Mouse (Mus musculus): ENCODE measurements around the gene Lamtor3. TPM values are rescaled to one million over a fixed set of nuclear protein-coding genes. Genes with fewer than 3 reads are reported as not detected.

Lamtor3 gene
- polyA plus RNA-seq, 1 experiment from 2014 or later = 132 TPM

GRCm38 (mm10) chr3:137919398-137919797 is 1.1 kb downstream of the Lamtor3 start:
- no peaks in the 10 kb centered on the region for H3K27me3 ChIP-seq (ENCODE audit: control insufficient read depth, insufficient read depth, low read length)
- peak overlapping the region; percentile 64; the same call in 1 of the 2 replicates for H3K9ac ChIP-seq (replicated peaks; ENCODE audit: low read depth, low read length)
- no peak for ATAC-seq (ENCODE audit: low read depth)
- H3K4me3 ChIP-seq (ENCODE audit: low read depth, low read length) = peak overlapping the region; percentile 64
- no peak overlapping the region for H3K27ac ChIP-seq (ENCODE audit: low read depth, low read length)
- H3K4me1 ChIP-seq (ENCODE audit: control insufficient read depth, insufficient read depth, low read length) = peaks cover 14% of the 10 kb centered on the region; the same call in 1 of the 2 replicates
- H3K4me2 ChIP-seq (ENCODE audit: low read depth, low read length) = peak overlapping the region; percentile 77
- 92% methylated on average over 7 of the region's 7 CpGs for WGBS
- H3K36me3 ChIP-seq (ENCODE audit: control insufficient read depth, insufficient read depth, low read length) = no peaks in the 10 kb centered on the region
- no peaks in the 10 kb centered on the region for H3K9me3 ChIP-seq (ENCODE audit: control insufficient read depth, low read length)

GRCm38 (mm10) chr3:137920594-137920993 is 2.3 kb downstream of the Lamtor3 start:
- Histone ChIP-seq H3K9ac (replicated peaks; ENCODE audit: low read depth, low read length) (no peak overlapping the region), H3K4me2 (ENCODE audit: low read depth, low read length) (no peak overlapping the region), H3K27me3 (ENCODE audit: control insufficient read depth, insufficient read depth, low read length) (no peaks in the 10 kb centered on the region), H3K27ac (ENCODE audit: low read depth, low read length) (no peak overlapping the region), H3K4me1 (ENCODE audit: control insufficient read depth, insufficient read depth, low read length) (peaks cover 14% of the 10 kb centered on the region; the same call in 1 of the 2 replicates), H3K4me3 (ENCODE audit: low read depth, low read length) (no peak overlapping the region), H3K9me3 (ENCODE audit: control insufficient read depth, low read length) (no peaks in the 10 kb centered on the region), H3K36me3 (ENCODE audit: control insufficient read depth, insufficient read depth, low read length) (no peaks in the 10 kb centered on the region)
- ATAC-seq (ENCODE audit: low read depth) = no peak
- 94% methylated on average over 4 of the region's 4 CpGs for WGBS

GRCm38 (mm10) chr3:137927010-137927409 is 8.7 kb downstream of the Lamtor3 start:
- Histone ChIP-seq H3K4me2 (ENCODE audit: low read depth, low read length) (no peak overlapping the region), H3K36me3 (ENCODE audit: control insufficient read depth, insufficient read depth, low read length) (peaks cover 15% of the 10 kb centered on the region)
- WGBS = 96% methylated on average over 4 of the region's 4 CpGs

GRCm38 (mm10) chr3:137929940-137930339 is 11.6 kb downstream of the Lamtor3 start:
- no peaks in the 10 kb centered on the region for H3K9me3 ChIP-seq (ENCODE audit: control insufficient read depth, low read length)
- H3K36me3 ChIP-seq (ENCODE audit: control insufficient read depth, insufficient read depth, low read length) = peaks cover 15% of the 10 kb centered on the region
- no peaks in the 10 kb centered on the region for H3K27me3 ChIP-seq (ENCODE audit: control insufficient read depth, insufficient read depth, low read length)
- H3K4me1 ChIP-seq (ENCODE audit: control insufficient read depth, insufficient read depth, low read length) = no peaks in the 10 kb centered on the region
- WGBS = 94% methylated on average over 3 of the region's 3 CpGs
- no peak overlapping the region for H3K4me3 ChIP-seq (ENCODE audit: low read depth, low read length)
- H3K27ac ChIP-seq (ENCODE audit: low read depth, low read length) = no peak overlapping the region
- H3K4me2 ChIP-seq (ENCODE audit: low read depth, low read length) = no peak overlapping the region
- ATAC-seq (ENCODE audit: low read depth) = no peak
- no peak overlapping the region for H3K9ac ChIP-seq (replicated peaks; ENCODE audit: low read depth, low read length)

More at GRCm38 (mm10) chr3:137927010-137927409, 8.7 kb downstream of the Lamtor3 start:
- Histone ChIP-seq H3K27me3 (ENCODE audit: control insufficient read depth, insufficient read depth, low read length) (no peaks in the 10 kb centered on the region), H3K27ac (ENCODE audit: low read depth, low read length) (no peak overlapping the region), H3K4me3 (ENCODE audit: low read depth, low read length) (no peak overlapping the region), H3K9me3 (ENCODE audit: control insufficient read depth, low read length) (no peaks in the 10 kb centered on the region), H3K9ac (replicated peaks; ENCODE audit: low read depth, low read length) (no peak overlapping the region), H3K4me1 (ENCODE audit: control insufficient read depth, insufficient read depth, low read length) (no peaks in the 10 kb centered on the region)
- ATAC-seq (ENCODE audit: low read depth) = no peak

GRCm38 (mm10) chr3:137932748-137933147 is 14.4 kb downstream of the Lamtor3 start:
- peaks cover 3% of the 10 kb centered on the region for H3K36me3 ChIP-seq (ENCODE audit: control insufficient read depth, insufficient read depth, low read length)
- H3K27me3 ChIP-seq (ENCODE audit: control insufficient read depth, insufficient read depth, low read length) = no peaks in the 10 kb centered on the region
- H3K9ac ChIP-seq (replicated peaks; ENCODE audit: low read depth, low read length) = no peak overlapping the region
- H3K4me2 ChIP-seq (ENCODE audit: low read depth, low read length) = no peak overlapping the region
- H3K4me3 ChIP-seq (ENCODE audit: low read depth, low read length) = no peak overlapping the region
- H3K9me3 ChIP-seq (ENCODE audit: control insufficient read depth, low read length) = no peaks in the 10 kb centered on the region
- ATAC-seq (ENCODE audit: low read depth) = no peak
- H3K4me1 ChIP-seq (ENCODE audit: control insufficient read depth, insufficient read depth, low read length) = no peaks in the 10 kb centered on the region
- H3K27ac ChIP-seq (ENCODE audit: low read depth, low read length) = no peak overlapping the region
- 79% methylated on average over 7 of the region's 7 CpGs for WGBS

- peaks cover 3% of the 10 kb centered on the region for H3K36me3 ChIP-seq (ENCODE audit: control insufficient read depth, insufficient read depth, low read length)
- H3K4me3 ChIP-seq (ENCODE audit: low read depth, low read length) = no peak overlapping the region
- no peak overlapping the region for H3K27ac ChIP-seq (ENCODE audit: low read depth, low read length)
- H3K9ac ChIP-seq (replicated peaks; ENCODE audit: low read depth, low read length) = no peak overlapping the region
- H3K9me3 ChIP-seq (ENCODE audit: control insufficient read depth, low read length) = no peaks in the 10 kb centered on the region
- H3K4me1 ChIP-seq (ENCODE audit: control insufficient read depth, insufficient read depth, low read length) = no peaks in the 10 kb centered on the region
- ATAC-seq (ENCODE audit: low read depth) = no peak
- no peak overlapping the region for H3K4me2 ChIP-seq (ENCODE audit: low read depth, low read length)
- WGBS = 90% methylated on average over 3 of the region's 3 CpGs
- H3K27me3 ChIP-seq (ENCODE audit: control insufficient read depth, insufficient read depth, low read length) = no peaks in the 10 kb centered on the region
Measured at GRCm38 (mm10) chr3:137933986-137934385, 15.7 kb downstream of the Lamtor3 start.

GRCm38 (mm10) chr3:137935570-137936525 is 17.5 kb downstream of the Lamtor3 start:
- H3K9me3 ChIP-seq (ENCODE audit: control insufficient read depth, low read length) = no peaks in the 10 kb centered on the region
- WGBS = 17% methylated on average over 5 of the region's 5 CpGs
- H3K4me2 ChIP-seq (ENCODE audit: low read depth, low read length) = no peak overlapping the region
- H3K9ac ChIP-seq (replicated peaks; ENCODE audit: low read depth, low read length) = no peak overlapping the region
- no peak overlapping the region for H3K4me3 ChIP-seq (ENCODE audit: low read depth, low read length)
- H3K4me1 ChIP-seq (ENCODE audit: control insufficient read depth, insufficient read depth, low read length) = no peaks in the 10 kb centered on the region
- no peaks in the 10 kb centered on the region; the same call in 1 of the 2 replicates for H3K36me3 ChIP-seq (ENCODE audit: control insufficient read depth, insufficient read depth, low read length)
- no peaks in the 10 kb centered on the region for H3K27me3 ChIP-seq (ENCODE audit: control insufficient read depth, insufficient read depth, low read length)
- H3K27ac ChIP-seq (ENCODE audit: low read depth, low read length) = no peak overlapping the region
- no peak for ATAC-seq (ENCODE audit: low read depth)

GRCm38 (mm10) chr3:137936541-137936940 is 18.2 kb downstream of the Lamtor3 start:
- no peak overlapping the region for H3K9ac ChIP-seq (replicated peaks; ENCODE audit: low read depth, low read length)
- no peak for ATAC-seq (ENCODE audit: low read depth)
- no peaks in the 10 kb centered on the region; the same call in 1 of the 2 replicates for H3K36me3 ChIP-seq (ENCODE audit: control insufficient read depth, insufficient read depth, low read length)
- no peaks in the 10 kb centered on the region for H3K4me1 ChIP-seq (ENCODE audit: control insufficient read depth, insufficient read depth, low read length)
- H3K4me3 ChIP-seq (ENCODE audit: low read depth, low read length) = no peak overlapping the region
- no peak overlapping the region for H3K27ac ChIP-seq (ENCODE audit: low read depth, low read length)
- no peaks in the 10 kb centered on the region for H3K9me3 ChIP-seq (ENCODE audit: control insufficient read depth, low read length)
- 33% methylated on average over 6 of the region's 6 CpGs for WGBS
- no peaks in the 10 kb centered on the region for H3K27me3 ChIP-seq (ENCODE audit: control insufficient read depth, insufficient read depth, low read length)
- H3K4me2 ChIP-seq (ENCODE audit: low read depth, low read length) = no peak overlapping the region

- H3K36me3 ChIP-seq (ENCODE audit: control insufficient read depth, insufficient read depth, low read length) = no peaks in the 10 kb centered on the region
- peak; percentile 66; the same call in 1 of the 2 replicates for ATAC-seq (ENCODE audit: low read depth)
- 46% methylated on average over 6 of the region's 6 CpGs for WGBS
- no peak overlapping the region for H3K27ac ChIP-seq (ENCODE audit: low read depth, low read length)
- H3K4me1 ChIP-seq (ENCODE audit: control insufficient read depth, insufficient read depth, low read length) = no peaks in the 10 kb centered on the region
- H3K4me2 ChIP-seq (ENCODE audit: low read depth, low read length) = 0 out of 2 replicates have a peak overlapping the region, but pooled peaks have one; percentile 14
- H3K9me3 ChIP-seq (ENCODE audit: control insufficient read depth, low read length) = no peaks in the 10 kb centered on the region
- no peak overlapping the region for H3K9ac ChIP-seq (replicated peaks; ENCODE audit: low read depth, low read length)
- no peak overlapping the region for H3K4me3 ChIP-seq (ENCODE audit: low read depth, low read length)
- no peaks in the 10 kb centered on the region for H3K27me3 ChIP-seq (ENCODE audit: control insufficient read depth, insufficient read depth, low read length)
Measured at GRCm38 (mm10) chr3:137938608-137939007, 20.3 kb downstream of the Lamtor3 start.

Data from neural tube, embryonic 14.5 days (tissue).